Mouse (Mus musculus): Measurements from ENCODE around the gene Cabp4. TPM values are rescaled to one million over a fixed set of nuclear protein-coding genes. Genes with fewer than 3 reads are reported as not detected.
A peak's percentile ranks its signal among the peaks of the same experiment; 100 is the strongest.

Gene Cabp4
- polyA plus RNA-seq, 1 experiment from 2014 or later: 0.13 TPM

DNA sequence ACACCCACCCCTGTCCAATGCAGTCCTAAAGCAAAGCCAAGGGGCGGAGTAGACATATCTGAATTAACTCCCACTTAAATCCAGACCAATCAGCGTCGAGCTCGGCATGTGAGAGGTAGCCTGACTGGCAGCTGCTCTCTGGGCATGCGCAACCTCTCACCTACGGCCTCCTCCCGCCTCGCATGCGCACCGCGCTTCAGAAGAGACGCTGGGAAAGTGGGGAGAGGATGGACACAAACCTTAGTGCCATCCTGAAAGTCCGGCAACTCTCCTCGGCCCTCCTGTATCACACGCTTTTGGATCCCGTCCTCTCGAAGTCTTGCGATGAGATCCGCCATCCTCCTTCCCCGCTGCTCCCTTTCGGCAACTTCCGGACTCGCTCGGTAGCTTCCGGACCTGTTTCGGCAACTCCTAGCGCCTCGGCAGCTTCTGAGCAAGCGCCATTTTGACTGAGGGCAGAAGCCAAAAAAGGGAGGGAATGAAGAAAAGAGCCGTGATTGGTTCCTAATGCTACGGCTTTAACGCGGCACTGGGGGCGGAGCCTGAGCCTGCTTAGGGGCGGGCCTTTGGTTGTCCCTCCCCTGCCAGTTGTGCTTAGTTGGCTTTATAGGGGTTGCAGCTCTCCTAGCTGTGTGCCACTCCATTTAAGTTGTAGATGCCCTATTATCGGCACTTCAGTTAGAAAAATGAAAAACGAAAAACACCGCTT, 22.6 kb downstream of the Cabp4 start:
- H3K4me1 ChIP-seq (replicated peaks): peaks cover 60% of the 10 kb centered on the region
- H3K4me3 ChIP-seq (replicated peaks): peak overlapping the region; percentile 59
- WGBS (ENCODE audit: insufficient replicate concordance): 2% methylated on average over 38 of the region's 38 CpGs
- H3K9ac ChIP-seq: peak overlapping the region; percentile 49
- H3K27ac ChIP-seq (replicated peaks): peak overlapping the region; percentile 79
- peak; percentile 56 for ATAC-seq (ENCODE audit: insufficient read depth)
- no peaks in the 10 kb centered on the region for H3K27me3 ChIP-seq
- peaks cover 19% of the 10 kb centered on the region for H3K36me3 ChIP-seq (replicated peaks)
- H3K9me3 ChIP-seq (replicated peaks): no peaks in the 10 kb centered on the region
- H3K4me2 ChIP-seq: peak overlapping the region; percentile 80

DNA sequence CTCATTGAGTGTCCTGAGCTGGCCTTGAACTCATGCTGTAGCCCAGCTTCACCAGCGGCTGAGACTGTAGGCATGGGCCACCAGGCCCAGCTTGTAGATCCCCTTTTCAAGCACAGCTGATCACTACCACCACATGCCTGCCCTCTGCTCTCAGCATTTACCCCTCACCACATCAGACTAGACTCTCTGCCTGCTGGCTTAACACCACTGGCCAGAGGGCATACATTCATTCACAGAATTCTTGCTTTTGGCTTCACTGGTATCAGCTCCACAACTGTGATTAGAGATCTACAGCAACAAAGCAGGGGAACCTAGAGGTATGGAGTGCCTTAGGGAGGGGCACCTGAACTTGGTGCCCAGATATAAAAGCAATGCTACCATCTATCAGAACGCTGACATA, 23.3 kb downstream of the Cabp4 start:
- Histone ChIP-seq H3K4me2 (peak overlapping the region; percentile 80), H3K36me3 (replicated peaks) (peaks cover 27% of the 10 kb centered on the region), H3K27ac (replicated peaks) (no peak overlapping the region), H3K27me3 (no peaks in the 10 kb centered on the region), H3K4me1 (replicated peaks) (peaks cover 60% of the 10 kb centered on the region), H3K9me3 (replicated peaks) (no peaks in the 10 kb centered on the region), H3K4me3 (replicated peaks) (no peak overlapping the region), H3K9ac (no peak overlapping the region)
- WGBS (ENCODE audit: insufficient replicate concordance): 86% methylated on average over 2 of the region's 2 CpGs
- no peak for ATAC-seq (ENCODE audit: insufficient read depth)

DNA sequence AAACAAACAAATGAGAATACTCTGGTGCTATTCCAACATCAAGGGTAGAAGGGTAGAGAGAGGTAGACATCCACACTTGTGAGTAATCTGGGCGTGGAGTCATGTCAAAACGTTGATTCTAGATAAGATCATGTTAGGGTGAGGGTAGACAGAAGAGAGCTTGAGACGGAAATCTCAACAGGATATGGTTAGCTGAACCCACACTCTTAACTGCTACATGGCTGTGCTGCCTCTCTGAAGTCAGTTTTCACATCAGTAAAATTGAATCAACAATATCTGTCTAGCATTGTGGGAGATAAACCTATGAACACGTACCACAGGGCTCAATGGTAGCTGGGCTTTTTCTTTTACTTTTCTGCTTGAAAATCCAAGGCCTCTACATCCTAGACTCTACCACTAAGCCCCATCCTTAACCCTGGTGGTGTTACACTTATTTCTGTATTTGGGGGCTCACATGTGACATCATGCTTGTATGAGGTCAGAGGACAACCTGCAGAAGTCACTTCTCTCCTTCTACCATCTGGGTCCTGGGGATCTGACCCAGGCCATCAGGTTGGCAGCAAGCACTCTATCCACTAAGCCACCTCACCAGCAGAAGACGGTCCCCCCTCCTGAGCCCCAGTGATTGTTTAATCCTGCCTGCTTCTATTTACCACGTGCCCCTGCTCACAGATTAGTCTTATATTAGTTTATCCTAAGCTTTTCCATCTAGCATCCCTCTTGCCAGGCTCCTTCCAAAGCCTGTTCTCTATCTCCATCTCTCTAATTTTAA, 23.9 kb downstream of the Cabp4 start:
- H3K9me3 ChIP-seq (replicated peaks): no peaks in the 10 kb centered on the region
- peaks cover 33% of the 10 kb centered on the region for H3K36me3 ChIP-seq (replicated peaks)
- WGBS (ENCODE audit: insufficient replicate concordance): 56% methylated on average over 6 of the region's 6 CpGs
- H3K9ac ChIP-seq: no peak overlapping the region
- peaks cover 55% of the 10 kb centered on the region for H3K4me1 ChIP-seq (replicated peaks)
- H3K4me2 ChIP-seq: peak overlapping the region; percentile 80; the same call in 1 of the 2 replicates
- ATAC-seq (ENCODE audit: insufficient read depth): no peak
- no peak overlapping the region for H3K4me3 ChIP-seq (replicated peaks)
- H3K27me3 ChIP-seq: no peaks in the 10 kb centered on the region
- no peak overlapping the region for H3K27ac ChIP-seq (replicated peaks)

DNA sequence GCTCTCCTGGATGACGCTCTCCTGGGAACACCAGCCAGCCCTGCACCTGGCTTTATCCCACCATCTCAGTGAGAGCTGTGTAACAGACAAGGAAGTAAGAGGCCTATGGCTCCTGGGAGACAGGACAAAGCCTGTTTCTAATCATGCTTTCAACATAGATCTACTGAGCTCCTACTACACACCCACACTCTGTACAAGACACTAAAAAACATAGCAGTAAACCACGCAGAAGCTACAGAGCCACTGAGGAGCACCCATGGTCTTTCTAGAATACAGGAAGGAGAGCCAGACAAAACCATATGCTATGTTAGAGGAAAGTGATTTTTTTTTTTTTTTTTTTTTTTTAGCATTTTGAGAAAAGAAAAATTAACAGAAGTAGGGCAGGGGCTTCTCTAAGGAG, 25.5 kb downstream of the Cabp4 start:
- Histone ChIP-seq H3K36me3 (replicated peaks) (peaks cover 45% of the 10 kb centered on the region), H3K27me3 (no peaks in the 10 kb centered on the region), H3K9ac (no peak overlapping the region), H3K4me3 (replicated peaks) (no peak overlapping the region), H3K4me1 (replicated peaks) (peaks cover 53% of the 10 kb centered on the region), H3K27ac (replicated peaks) (no peak overlapping the region), H3K4me2 (no peak overlapping the region), H3K9me3 (replicated peaks) (no peaks in the 10 kb centered on the region)
- no peak for ATAC-seq (ENCODE audit: insufficient read depth)
- 77% methylated on average over 2 of the region's 2 CpGs for WGBS (ENCODE audit: insufficient replicate concordance)

DNA sequence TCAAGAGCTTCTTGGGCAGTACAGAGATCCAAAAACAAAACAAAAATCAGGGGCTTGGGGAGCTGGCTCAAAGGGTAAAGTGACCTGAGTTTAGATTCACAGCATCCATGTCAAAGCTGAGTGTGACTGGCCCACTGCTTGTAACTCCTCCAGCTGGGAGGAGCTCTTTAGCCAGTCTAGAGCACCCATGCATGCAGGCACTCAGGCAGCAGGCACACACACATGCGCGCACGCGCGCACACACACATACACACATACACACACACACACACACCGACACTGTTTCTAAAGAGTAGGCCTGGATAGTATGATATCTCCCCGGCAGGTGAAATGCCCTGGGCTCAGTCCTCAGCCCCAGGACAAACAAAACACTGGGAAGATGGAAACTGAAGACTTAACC, 26.8 kb downstream of the Cabp4 start:
- H3K27ac ChIP-seq (replicated peaks): no peak overlapping the region
- H3K4me2 ChIP-seq: no peak overlapping the region
- H3K27me3 ChIP-seq: no peaks in the 10 kb centered on the region
- peaks cover 57% of the 10 kb centered on the region for H3K36me3 ChIP-seq (replicated peaks)
- WGBS (ENCODE audit: insufficient replicate concordance): 92% methylated on average over 7 of the region's 7 CpGs
- H3K4me1 ChIP-seq (replicated peaks): peaks cover 53% of the 10 kb centered on the region
- H3K4me3 ChIP-seq (replicated peaks): no peak overlapping the region
- ATAC-seq (ENCODE audit: insufficient read depth): no peak
- H3K9me3 ChIP-seq (replicated peaks): no peaks in the 10 kb centered on the region
- H3K9ac ChIP-seq: no peak overlapping the region

DNA sequence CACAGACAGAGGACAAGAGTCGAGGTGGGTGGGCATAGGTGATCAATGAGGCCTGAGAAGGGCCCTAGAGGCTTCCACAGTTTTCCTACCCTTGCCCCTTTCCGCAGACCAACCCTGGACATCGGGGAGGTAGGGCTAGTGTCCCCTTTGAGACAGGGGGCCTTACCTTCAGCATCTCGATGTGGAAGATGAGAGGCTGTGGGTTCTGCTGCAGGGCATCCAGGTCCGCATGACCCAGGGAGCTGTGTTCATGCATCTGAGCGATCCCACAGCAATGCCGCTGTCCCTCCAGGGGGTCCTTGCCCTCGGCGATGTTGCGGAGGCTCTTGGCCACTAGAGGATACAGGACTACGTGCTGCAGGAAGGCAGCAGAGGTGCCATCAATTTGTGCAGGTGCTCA, 28.0 kb downstream of the Cabp4 start:
- H3K4me1 ChIP-seq (replicated peaks): peaks cover 46% of the 10 kb centered on the region
- H3K4me3 ChIP-seq (replicated peaks): no peak overlapping the region
- 84% methylated on average over 11 of the region's 11 CpGs for WGBS (ENCODE audit: insufficient replicate concordance)
- no peak overlapping the region for H3K4me2 ChIP-seq
- H3K27ac ChIP-seq (replicated peaks): no peak overlapping the region
- H3K36me3 ChIP-seq (replicated peaks): peaks cover 62% of the 10 kb centered on the region
- H3K9me3 ChIP-seq (replicated peaks): no peaks in the 10 kb centered on the region
- ATAC-seq (ENCODE audit: insufficient read depth): no peak
- no peak overlapping the region for H3K9ac ChIP-seq
- no peaks in the 10 kb centered on the region for H3K27me3 ChIP-seq

DNA sequence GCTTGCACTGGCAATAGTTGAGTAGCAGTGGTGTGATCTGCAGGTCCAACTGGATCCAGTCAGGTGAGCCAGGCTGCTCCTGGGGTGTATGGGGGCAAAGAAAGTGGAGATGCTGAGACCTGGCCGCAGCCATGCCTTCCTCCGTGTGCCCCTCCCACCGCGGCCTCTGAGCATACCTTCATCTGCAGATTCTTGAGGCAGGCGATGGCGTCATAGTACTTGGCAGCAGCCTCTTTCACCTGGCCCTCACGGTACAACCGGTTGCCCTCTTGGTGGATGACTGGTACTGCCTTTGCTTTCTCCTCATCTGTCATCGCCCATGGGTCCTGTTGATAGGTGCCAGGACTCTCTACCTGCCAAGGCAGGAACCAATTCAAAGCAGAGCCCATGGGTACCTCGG, 28.7 kb downstream of the Cabp4 start:
- H3K27ac ChIP-seq (replicated peaks): no peak overlapping the region
- H3K9me3 ChIP-seq (replicated peaks): no peaks in the 10 kb centered on the region
- H3K4me2 ChIP-seq: no peak overlapping the region
- H3K9ac ChIP-seq: no peak overlapping the region
- H3K4me1 ChIP-seq (replicated peaks): peaks cover 40% of the 10 kb centered on the region
- H3K36me3 ChIP-seq (replicated peaks): peaks cover 62% of the 10 kb centered on the region
- no peaks in the 10 kb centered on the region for H3K27me3 ChIP-seq
- H3K4me3 ChIP-seq (replicated peaks): no peak overlapping the region
- ATAC-seq (ENCODE audit: insufficient read depth): no peak
- WGBS (ENCODE audit: insufficient replicate concordance): 81% methylated on average over 10 of the region's 10 CpGs

DNA sequence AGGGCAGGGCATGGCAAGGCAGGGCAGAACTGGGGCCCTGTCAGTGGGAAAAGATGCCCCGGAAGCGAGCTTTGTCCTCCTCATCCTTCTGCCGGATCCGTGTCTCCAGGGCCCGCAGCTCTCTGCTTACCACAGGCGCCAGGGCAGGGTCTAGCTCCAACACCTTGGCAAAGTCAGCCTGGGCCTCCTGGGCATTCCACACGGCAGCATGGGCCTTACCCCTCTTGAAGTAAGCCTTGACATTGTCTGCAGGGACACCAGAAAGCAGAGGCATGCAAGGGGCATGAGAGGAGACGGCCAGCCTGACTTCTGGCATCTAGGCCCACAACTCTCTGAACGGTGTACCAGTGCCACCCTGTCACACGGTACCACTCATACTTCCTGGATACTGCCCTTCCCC, 29.3 kb downstream of the Cabp4 start:
- no peaks in the 10 kb centered on the region for H3K27me3 ChIP-seq
- H3K4me2 ChIP-seq: no peak overlapping the region
- 83% methylated on average over 10 of the region's 10 CpGs for WGBS (ENCODE audit: insufficient replicate concordance)
- peaks cover 62% of the 10 kb centered on the region for H3K36me3 ChIP-seq (replicated peaks)
- H3K9me3 ChIP-seq (replicated peaks): no peaks in the 10 kb centered on the region
- no peak overlapping the region for H3K9ac ChIP-seq
- peaks cover 34% of the 10 kb centered on the region for H3K4me1 ChIP-seq (replicated peaks)
- ATAC-seq (ENCODE audit: insufficient read depth): no peak
- peak overlapping the region; percentile 66; the same call in 1 of the 2 replicates for H3K27ac ChIP-seq (replicated peaks)
- H3K4me3 ChIP-seq (replicated peaks): no peak overlapping the region

DNA sequence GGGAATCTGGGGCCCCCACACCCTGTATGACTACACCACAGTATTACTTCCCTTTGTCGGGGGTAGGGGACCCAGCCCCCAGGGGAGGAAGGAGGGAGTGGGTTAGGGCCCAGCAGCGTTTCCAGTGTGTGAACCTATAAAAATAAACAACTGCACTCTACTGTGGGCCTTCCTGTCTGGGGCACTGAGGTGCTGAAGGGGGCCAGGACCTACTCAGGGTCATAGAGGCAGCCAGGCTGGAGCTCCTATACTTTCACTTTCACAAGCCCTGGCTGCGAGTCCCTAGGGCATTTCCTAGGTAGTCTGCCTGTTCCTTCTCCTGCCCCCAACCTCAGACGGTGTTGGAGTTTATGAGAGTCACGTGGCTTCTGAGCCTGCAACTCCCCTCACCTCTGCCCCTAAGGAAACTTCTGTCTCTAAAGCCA, 30.0 kb downstream of the Cabp4 start:
- Histone ChIP-seq H3K4me2 (peak overlapping the region; percentile 56), H3K27me3 (no peaks in the 10 kb centered on the region), H3K4me3 (replicated peaks) (peak overlapping the region; percentile 12; the same call in 1 of the 2 replicates), H3K9ac (peak overlapping the region; percentile 15), H3K4me1 (replicated peaks) (peaks cover 31% of the 10 kb centered on the region), H3K36me3 (replicated peaks) (peaks cover 62% of the 10 kb centered on the region), H3K27ac (replicated peaks) (peak overlapping the region; percentile 66), H3K9me3 (replicated peaks) (no peaks in the 10 kb centered on the region)
- ATAC-seq (ENCODE audit: insufficient read depth): peak; percentile 19; the same call in 1 of the 2 replicates
- WGBS (ENCODE audit: insufficient replicate concordance): 7% methylated on average over 5 of the region's 5 CpGs

DNA sequence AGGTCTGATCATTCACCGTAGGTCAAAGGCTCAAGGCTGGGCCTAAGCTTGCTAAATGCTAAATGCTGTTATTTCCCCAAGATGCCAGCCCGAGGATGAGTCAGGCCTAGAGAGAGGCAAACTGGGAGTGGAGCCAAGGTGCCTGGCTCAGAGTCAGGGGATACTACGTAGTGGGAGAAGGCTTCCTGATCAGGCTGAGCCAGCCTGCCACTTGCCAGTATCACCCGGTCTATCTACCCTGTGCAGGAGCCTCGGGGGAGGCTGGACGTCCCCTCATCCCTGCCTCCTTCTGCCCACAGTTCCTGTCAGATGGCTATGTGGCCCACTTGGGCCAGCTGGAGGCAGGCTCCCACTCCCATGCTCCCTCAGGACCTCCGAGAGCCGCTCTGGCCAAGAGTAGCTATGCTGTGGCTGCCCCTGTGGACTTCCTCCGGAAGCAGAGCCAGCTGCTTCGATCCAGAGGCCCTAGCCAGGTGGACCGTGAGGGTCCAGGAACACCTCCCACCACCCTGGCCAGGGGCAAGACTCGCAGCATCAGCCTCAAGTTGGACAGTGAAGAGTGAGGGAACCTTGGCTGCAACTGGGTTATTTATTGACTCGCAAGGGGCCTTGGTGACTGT, 30.5 kb downstream of the Cabp4 start:
- peak; percentile 72 for ATAC-seq (ENCODE audit: insufficient read depth)
- 25% methylated on average over 13 of the region's 13 CpGs for WGBS (ENCODE audit: insufficient replicate concordance)
- Histone ChIP-seq H3K27me3 (no peaks in the 10 kb centered on the region), H3K9me3 (replicated peaks) (no peaks in the 10 kb centered on the region), H3K27ac (replicated peaks) (peak overlapping the region; percentile 66), H3K4me1 (replicated peaks) (peaks cover 31% of the 10 kb centered on the region), H3K4me2 (peak overlapping the region; percentile 56), H3K4me3 (replicated peaks) (peak overlapping the region; percentile 12; the same call in 1 of the 2 replicates), H3K36me3 (replicated peaks) (peaks cover 62% of the 10 kb centered on the region), H3K9ac (peak overlapping the region; percentile 15)
